Mouse (Mus musculus) intestine, postnatal 0 days (tissue): Measurements from ENCODE around the gene Hist1h2bm. TPM values are rescaled to one million over a fixed set of nuclear protein-coding genes. Genes with fewer than 3 reads are reported as not detected.
A peak's percentile ranks its signal among the peaks of the same experiment; 100 is the strongest.
"Not testable (repeated sequence)": the region's sequence is repeated elsewhere in the genome, so short reads cannot be mapped to it uniquely, and the experiment has no call there.

Experiments used
- ATAC-seq: fragments of 200-750 bp; cut with Nextera tagmentation; 2 replicates; pipeline ENCODE4 v1.8.0; 2017; ENCODE audit warnings: mild to moderate bottlenecking, moderate TSS enrichment, moderate library complexity
- H3K27ac ChIP-seq: fragments of 300-500 bp; sonication (generic); 2 replicates; pipeline ENCODE4 v1.5.1; 2014; ENCODE audit warnings: mild to moderate bottlenecking, low read depth, low read length, moderate library complexity
- H3K27me3 ChIP-seq: fragments of 300-500 bp; sonication (generic); replicated peaks from 2 replicates; pipeline ENCODE4 v1.6.1; 2014; ENCODE audit warnings: low read length, mixed read lengths; ENCODE audit not compliant: control insufficient read depth, insufficient read depth
- H3K36me3 ChIP-seq: fragments of 300-500 bp; sonication (generic); 2 replicates; pipeline ENCODE4 v1.6.1; 2014; ENCODE audit warnings: mild to moderate bottlenecking, moderate library complexity; ENCODE audit not compliant: control insufficient read depth, insufficient read depth
- H3K4me1 ChIP-seq: fragments of 300-500 bp; sonication (generic); replicated peaks from 2 replicates; pipeline ENCODE4 v1.6.1; 2014; ENCODE audit warnings: antibody characterized with exemption, low read length, mixed read lengths; ENCODE audit not compliant: control insufficient read depth, insufficient read depth
- H3K4me2 ChIP-seq: fragments of 300-500 bp; sonication (generic); replicated peaks from 2 replicates; pipeline ENCODE4 v1.6.1; 2014; ENCODE audit warnings: low read depth, mild to moderate bottlenecking, moderate library complexity
- H3K4me3 ChIP-seq: fragments of 300-500 bp; sonication (generic); 2 replicates; pipeline ENCODE4 v1.5.1; 2014; ENCODE audit warnings: low read depth, low read length
- H3K9ac ChIP-seq: fragments of 300-500 bp; sonication (generic); 2 replicates; pipeline ENCODE4 v1.6.1; 2014; ENCODE audit warnings: mild to moderate bottlenecking, low read depth, low read length
- H3K9me3 ChIP-seq: fragments of 300-500 bp; sonication (generic); 2 replicates; pipeline ENCODE4 v1.6.1; 2016; ENCODE audit warnings: mixed run types; ENCODE audit not compliant: control insufficient read depth
- CTCF ChIP-seq: sonication (generic); IDR thresholded peaks from 2 replicates; pipeline ENCODE4 v1.5.1; 2016; ENCODE audit warnings: low read depth, mild to moderate bottlenecking, control low read depth, antibody characterized with exemption, moderate library complexity
- WGBS: fragments of 180-500 bp; shearing (Covaris S2); extraction: QIAGEN DNeasy Blood & Tissue Kit; methylation state at CpG from one replicate; pipeline ENCODE4 v1.1.7; 2014; 5-methylcytosine and 5-hydroxymethylcytosine counted together
- microRNA-seq: library from miRNA; unstranded; fragments of <30 nt; microRNA quantifications from one replicate; pipeline ENCODE4, GENCODE M21; 2016
- polyA plus RNA-seq: library from polyadenylated mRNA; unstranded; fragments of >200 nt; fragmentation: Nextera tagmentation; extraction: Ambion mirVana; gene quantifications from 2 replicates; pipeline ENCODE4 v1.2.1, GENCODE M21; 2015

Hist1h2bm gene
- polyA plus RNA-seq, 1 experiment from 2014 or later: 0.76 TPM

DNA sequence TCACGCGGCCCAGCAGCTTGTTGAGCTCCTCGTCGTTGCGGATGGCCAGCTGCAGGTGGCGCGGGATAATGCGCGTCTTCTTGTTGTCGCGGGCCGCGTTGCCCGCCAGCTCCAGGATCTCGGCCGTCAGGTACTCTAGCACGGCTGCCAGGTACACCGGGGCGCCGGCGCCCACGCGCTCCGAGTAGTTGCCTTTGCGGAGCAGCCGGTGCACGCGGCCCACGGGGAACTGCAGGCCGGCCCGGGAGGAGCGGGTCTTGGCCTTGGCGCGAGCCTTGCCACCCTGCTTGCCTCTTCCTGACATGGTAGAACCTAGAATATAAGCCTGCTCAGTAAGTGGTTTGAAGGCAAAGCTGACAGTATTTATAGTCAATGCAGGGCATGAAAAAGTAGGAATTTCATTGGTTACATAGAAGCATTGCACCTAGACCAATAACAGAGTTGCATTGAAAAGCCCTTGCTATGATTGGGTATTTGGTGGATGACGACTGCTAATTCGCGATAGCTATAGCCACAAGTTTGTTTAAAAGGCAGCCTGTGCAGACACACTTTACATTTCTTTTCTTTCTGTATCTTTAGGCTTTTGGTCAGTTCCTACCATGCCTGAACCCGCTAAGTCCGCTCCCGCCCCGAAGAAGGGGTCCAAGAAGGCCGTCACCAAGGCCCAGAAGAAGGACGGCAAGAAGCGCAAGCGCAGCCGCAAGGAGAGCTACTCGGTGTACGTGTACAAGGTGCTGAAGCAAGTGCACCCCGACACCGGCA, 31.9 kb downstream of the Hist1h2bm start, which contains the start of the genes Hist1h2ak and Hist1h2bn:
TSS of gene Hist1h2ak (minus strand) at position 304 of the 762 bp plus-strand sequence.
TSS of gene Hist1h2bn (plus strand) at position 600 of the 762 bp plus-strand sequence.
- H3K9me3 ChIP-seq, H3K27me3 ChIP-seq, H3K4me1 ChIP-seq, H3K36me3 ChIP-seq: not testable (repeated sequence)
- peak within 1 kb of the TSS; percentile 42 for H3K4me3 ChIP-seq
- peak within 1 kb of the TSS; percentile 75 for H3K4me2 ChIP-seq
- peak; percentile 94 for ATAC-seq
- WGBS: under 1% methylated on average over 37 of the region's 50 CpGs
- H3K9ac ChIP-seq: 0 out of 2 replicates have a peak within 1 kb of the TSS, but pooled peaks have one; percentile 5
- H3K27ac ChIP-seq: peak within 1 kb of the TSS; percentile 74
- TF ChIP-seq CTCF: peak; percentile 54

DNA sequence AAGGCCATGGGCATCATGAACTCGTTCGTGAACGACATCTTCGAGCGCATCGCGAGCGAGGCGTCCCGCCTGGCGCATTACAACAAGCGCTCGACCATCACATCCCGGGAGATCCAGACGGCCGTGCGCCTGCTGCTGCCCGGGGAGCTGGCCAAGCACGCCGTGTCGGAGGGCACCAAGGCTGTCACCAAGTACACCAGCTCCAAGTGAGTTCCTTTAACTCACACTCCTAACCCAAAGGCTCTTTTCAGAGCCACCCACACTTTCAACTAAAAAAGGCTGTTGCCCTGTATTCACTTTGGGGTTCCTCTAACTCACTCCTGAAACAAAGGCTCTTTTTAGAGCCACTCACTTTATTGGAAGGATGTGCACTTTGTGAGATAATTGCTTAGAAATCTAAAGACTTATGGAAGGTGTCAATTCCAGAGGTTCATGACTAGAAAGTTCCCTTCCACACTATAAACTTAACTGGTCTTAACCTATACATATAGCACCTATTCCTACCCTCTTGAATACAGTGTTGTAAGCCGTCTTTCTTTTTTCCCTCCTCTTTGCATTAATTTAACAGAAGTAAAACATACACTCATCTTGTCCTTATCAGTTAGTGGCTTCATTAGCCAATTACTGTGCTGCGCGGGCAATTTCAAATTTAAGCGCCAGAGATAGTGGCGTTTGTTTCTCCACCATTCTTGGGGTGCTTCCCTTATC, 32.6 kb downstream of the Hist1h2bm start:
- not testable (repeated sequence) for ATAC-seq, H3K4me1 ChIP-seq, H3K9me3 ChIP-seq, H3K27me3 ChIP-seq, H3K36me3 ChIP-seq
- H3K4me3 ChIP-seq: peak overlapping the region; percentile 42
- H3K27ac ChIP-seq: peak overlapping the region; percentile 54; the same call in 1 of the 2 replicates
- peak overlapping the region; percentile 75 for H3K4me2 ChIP-seq
- H3K9ac ChIP-seq: 0 out of 2 replicates have a peak overlapping the region, but pooled peaks have one; percentile 5
- under 1% methylated on average over 24 of the region's 26 CpGs for WGBS

DNA sequence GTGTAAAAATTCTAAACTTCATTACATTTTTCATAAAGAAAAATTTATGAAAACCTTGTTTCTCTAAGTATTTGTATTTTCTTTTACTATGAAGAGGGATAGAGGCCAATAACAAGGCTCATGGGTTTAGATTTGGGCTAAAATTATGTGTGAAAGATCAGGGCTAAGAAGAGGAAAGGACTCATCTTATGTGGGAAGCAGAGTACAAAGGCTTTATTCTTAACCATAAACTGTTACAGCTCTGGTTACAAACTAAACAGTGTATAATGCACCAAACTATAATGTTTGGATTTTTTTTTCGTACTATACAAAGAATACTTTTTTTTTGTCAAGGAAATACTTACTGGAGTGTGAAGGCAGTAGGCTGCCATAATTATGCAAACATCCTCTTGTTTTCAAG, 33.9 kb downstream of the Hist1h2bm start:
- Histone ChIP-seq H3K27me3 (no peaks in the 10 kb centered on the region), H3K4me2 (no peak overlapping the region), H3K9ac (no peak overlapping the region), H3K27ac (no peak overlapping the region), H3K36me3 (no peaks in the 10 kb centered on the region), H3K4me3 (no peak overlapping the region), H3K4me1 (no peaks in the 10 kb centered on the region; the same call in 1 of the 2 replicates), H3K9me3 (no peaks in the 10 kb centered on the region)
- ATAC-seq: no peak
- TF ChIP-seq CTCF: no peak
- 67% methylated on average over 1 of the region's 1 CpGs for WGBS

Small RNA genes lying within 50 kb of the gene (microRNA-seq; reads per million reads assigned to microRNA genes)
- not detected for gene Gm44357
- gene Gm44367: not detected
- not detected for gene Gm44454

Other genes starting within 250 kb of the Hist1h2bm start
- gene Zkscan4, start 243.1 kb upstream of the Hist1h2bm start, polyA plus RNA-seq: 1.4 and 2.3 TPM in 2 replicates
- not detected in 2 replicates for gene Gm10065, start 242.6 kb upstream of the Hist1h2bm start, polyA plus RNA-seq
- gene AK157302, start 226.8 kb upstream of the Hist1h2bm start, polyA plus RNA-seq: 0.12 and 0.30 TPM in 2 replicates
- 14.1 and 19.3 TPM in 2 replicates for gene Gm11273, start 220.6 kb upstream of the Hist1h2bm start, polyA plus RNA-seq
- 1.6 and 2.0 TPM in 2 replicates for gene Zkscan8, start 190.9 kb upstream of the Hist1h2bm start, polyA plus RNA-seq
- gene Olfr1366, start 179.2 kb upstream of the Hist1h2bm start, polyA plus RNA-seq: 0.14 TPM in 1 of 2 replicates, not detected in the other
- gene Olfr1535, start 162.2 kb upstream of the Hist1h2bm start, polyA plus RNA-seq: not detected in 2 replicates
- gene Olfr1364, start 140.3 kb upstream of the Hist1h2bm start, polyA plus RNA-seq: not detected in 2 replicates
- not detected in 2 replicates for gene Olfr1362, start 108.0 kb upstream of the Hist1h2bm start, polyA plus RNA-seq
- gene Olfr11, start 79.5 kb upstream of the Hist1h2bm start, polyA plus RNA-seq: 0.04 TPM in 1 of 2 replicates, not detected in the other
- gene Olfr1361, start 58.7 kb upstream of the Hist1h2bm start, polyA plus RNA-seq: not detected in 2 replicates
- not detected in 2 replicates for gene Olfr1360, start 44.6 kb upstream of the Hist1h2bm start, polyA plus RNA-seq
- gene Olfr1359, start 23.9 kb upstream of the Hist1h2bm start, polyA plus RNA-seq: not detected in 2 replicates
- 1.9 TPM in 1 of 2 replicates, not detected in the other for gene Hist1h2bl, start 5.9 kb upstream of the Hist1h2bm start, polyA plus RNA-seq
- 6.1 and 12.0 TPM in 2 replicates for gene Hist1h2ai, start 5.6 kb upstream of the Hist1h2bm start, polyA plus RNA-seq
- gene Hist1h3h, start 4.4 kb upstream of the Hist1h2bm start, polyA plus RNA-seq: 2.4 and 2.9 TPM in 2 replicates
- gene Hist1h4j, start 13.0 kb downstream of the Hist1h2bm start, polyA plus RNA-seq: 0.40 and 0.42 TPM in 2 replicates
- 1.4 and 2.1 TPM in 2 replicates for gene Hist1h4k, start 28.5 kb downstream of the Hist1h2bm start, polyA plus RNA-seq
- 5.0 and 9.5 TPM in 2 replicates for gene Hist1h2ak, start 31.8 kb downstream of the Hist1h2bm start, polyA plus RNA-seq
- 1.1 TPM in 2 replicates for gene Hist1h2bn, start 32.1 kb downstream of the Hist1h2bm start, polyA plus RNA-seq
- gene Hist1h1b, start 58.6 kb downstream of the Hist1h2bm start, polyA plus RNA-seq: 7.3 and 8.1 TPM in 2 replicates
- gene Hist1h3i, start 61.3 kb downstream of the Hist1h2bm start, polyA plus RNA-seq: 34.1 and 39.6 TPM in 2 replicates
- gene Hist1h2an, start 65.2 kb downstream of the Hist1h2bm start, polyA plus RNA-seq: 1.5 and 3.2 TPM in 2 replicates
- 0.41 and 1.5 TPM in 2 replicates for gene Hist1h2bp, start 65.4 kb downstream of the Hist1h2bm start, polyA plus RNA-seq
- 7.8 and 9.8 TPM in 2 replicates for gene Hist1h2bq, start 88.2 kb downstream of the Hist1h2bm start, polyA plus RNA-seq
- gene Hist1h2ao, start 88.4 kb downstream of the Hist1h2bm start, polyA plus RNA-seq: not detected in 2 replicates
- gene Hist1h4m, start 89.7 kb downstream of the Hist1h2bm start, polyA plus RNA-seq: not detected in 2 replicates
- gene Hist1h4n, start 110.2 kb downstream of the Hist1h2bm start, polyA plus RNA-seq: 2.1 and 5.3 TPM in 2 replicates
- 1,504 and 1,780 TPM in 2 replicates for gene Hist1h2ap, start 111.5 kb downstream of the Hist1h2bm start, polyA plus RNA-seq
- 7.8 and 10.0 TPM in 2 replicates for gene Hist1h2br, start 111.7 kb downstream of the Hist1h2bm start, polyA plus RNA-seq
- 1.2 TPM in 2 replicates for gene Zfp184, start 223.1 kb downstream of the Hist1h2bm start, polyA plus RNA-seq